Mouse (Mus musculus) cerebellum, adult 2 months (tissue): ENCODE data around the gene Lonrf2.

Experiments
- CTCF ChIP-seq: fragments of 200-500 bp; IDR thresholded peaks from 2 replicates; pipeline ENCODE4 v1.5.1; 2011; ENCODE audit warnings: low read depth, mild to moderate bottlenecking, control low read depth, low read length, moderate library complexity, borderline replicate concordance; ENCODE audit not compliant: insufficient read depth
- POLR2A ChIP-seq: fragments of 200-500 bp; IDR thresholded peaks from 2 replicates; pipeline ENCODE4 v1.6.1; 2011; ENCODE audit warnings: low read length, control low read depth, borderline replicate concordance; ENCODE audit not compliant: insufficient read depth

- no peak for TF ChIP-seq CTCF
- no peak for TF ChIP-seq POLR2A
Measured at GRCm38 (mm10) chr1:38766254-38766653, 70.3 kb downstream of the Lonrf2 start.
